Mouse (Mus musculus) R1 (cell line): ENCODE data around the gene Spata5.

Experiments used
- DNase-seq: peaks from one replicate; pipeline ENCODE4 v3.0.0-alpha.2; 2018; ENCODE audit warnings: low read depth, low spot score

Gene Spata5

GRCm38 (mm10) chr3:37419458-37419991, at the start of gene Spata5:
Gene Spata5, plus strand, starts transcription at chr3:37419896.
- peak; percentile 98 for DNase-seq

- DNase-seq: no peak
These were observed 49.3 kb upstream of the Spata5 start for GRCm38 (mm10) chr3:37370407-37370806.

- DNase-seq: no peak
These were observed 46.0 kb upstream of the Spata5 start for GRCm38 (mm10) chr3:37373712-37374111.

- DNase-seq: no peak
These were observed 41.8 kb upstream of the Spata5 start for GRCm38 (mm10) chr3:37377926-37378325.

- DNase-seq: no peak
These were observed 41.3 kb upstream of the Spata5 start for GRCm38 (mm10) chr3:37378412-37378811.

GRCm38 (mm10) chr3:37379201-37379600, 40.5 kb upstream of the Spata5 start:
- DNase-seq: peak; percentile 24

- no peak for DNase-seq
These were observed 39.5 kb upstream of the Spata5 start for GRCm38 (mm10) chr3:37379930-37380881.

- DNase-seq: no peak
These were observed 38.2 kb upstream of the Spata5 start for GRCm38 (mm10) chr3:37381457-37381856.

- no peak for DNase-seq
These were observed 36.5 kb upstream of the Spata5 start for GRCm38 (mm10) chr3:37383096-37383765.

GRCm38 (mm10) chr3:37387310-37387709, 32.4 kb upstream of the Spata5 start:
- peak; percentile 13 for DNase-seq

GRCm38 (mm10) chr3:37396930-37397608, 22.6 kb upstream of the Spata5 start:
- no peak for DNase-seq

- DNase-seq: no peak
These were observed 22.1 kb upstream of the Spata5 start for GRCm38 (mm10) chr3:37397646-37398045.

- no peak for DNase-seq
These were observed 20.9 kb upstream of the Spata5 start for GRCm38 (mm10) chr3:37398661-37399395.

- no peak for DNase-seq
These were observed 17.7 kb upstream of the Spata5 start for GRCm38 (mm10) chr3:37401729-37402610.

- DNase-seq: no peak
These were observed 12.1 kb upstream of the Spata5 start for GRCm38 (mm10) chr3:37407598-37407997.

GRCm38 (mm10) chr3:37413446-37413845, 6.2 kb upstream of the Spata5 start:
- DNase-seq: no peak

- peak; percentile 78 for DNase-seq
These were observed 5.2 kb upstream of the Spata5 start for GRCm38 (mm10) chr3:37414413-37414960.

GRCm38 (mm10) chr3:37418341-37418740, 1.4 kb upstream of the Spata5 start:
- no peak for DNase-seq

GRCm38 (mm10) chr3:37418961-37419457, 687 bp upstream of the Spata5 start:
- peak; percentile 80 for DNase-seq

GRCm38 (mm10) chr3:37420072-37420471, 376 bp downstream of the Spata5 start, which contains the start of gene Nudt6:
Gene Nudt6, minus strand, starts transcription at chr3:37420211.
- peak; percentile 94 for DNase-seq
